Mouse (Mus musculus) frontal cortex, adult 2 months (tissue): ENCODE data around the gene Gm17093. TPM values are rescaled to one million over a fixed set of nuclear protein-coding genes. Genes with fewer than 3 reads are reported as not detected.
"Not testable (repeated sequence)": the region's sequence is repeated elsewhere in the genome, so short reads cannot be mapped to it uniquely, and the experiment has no call there.

Source experiments
- DNase-seq, 2 experiments: peaks; one replicate each; pipeline ENCODE4 v3.0.0; 2022; ENCODE audit warnings: low spot score in 1 of 2; ENCODE audit errors: extremely low spot score in 1 of 2
- polyA plus RNA-seq: library from polyadenylated mRNA; depleted of rRNA; stranded (reverse); fragments of >200 nt; gene quantifications from 2 replicates; pipeline ENCODE4 v1.2.3, GENCODE M21; 2012; rRNA removed

Gene Gm17093
- not detected in 2 replicates for polyA plus RNA-seq

DNA sequence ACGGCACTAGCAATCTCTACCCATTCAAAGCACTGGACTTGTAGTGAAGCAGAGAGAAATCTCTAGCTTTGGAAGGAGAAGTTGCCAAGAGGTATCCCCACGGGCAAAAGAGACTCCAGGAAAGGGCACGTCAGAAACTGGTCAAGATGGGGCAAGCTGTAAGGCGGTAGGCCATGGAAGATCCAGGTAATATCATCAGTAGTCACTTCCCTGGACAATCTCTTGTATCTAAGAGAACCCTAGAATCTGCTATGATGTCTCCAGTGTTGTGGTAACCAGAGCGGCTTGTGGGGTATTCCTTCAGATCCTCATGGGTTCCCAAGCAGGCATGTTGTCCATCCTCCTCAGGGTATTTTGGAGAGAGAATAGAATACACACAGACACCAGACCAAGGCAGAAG lies at the start of gene Gm17093:
Gene Gm17093 (plus strand): TSS at position 301 of the 400 bp plus-strand sequence.
- DNase-seq: not testable (repeated sequence)

GRCm38 (mm10) chr14:44492163-44492562 lies 25.9 kb upstream of the Gm17093 start, which contains the start of gene BC061237:
TSS of gene BC061237 (plus strand) at chr14:44492463.
- not testable (repeated sequence) for DNase-seq

DNA sequence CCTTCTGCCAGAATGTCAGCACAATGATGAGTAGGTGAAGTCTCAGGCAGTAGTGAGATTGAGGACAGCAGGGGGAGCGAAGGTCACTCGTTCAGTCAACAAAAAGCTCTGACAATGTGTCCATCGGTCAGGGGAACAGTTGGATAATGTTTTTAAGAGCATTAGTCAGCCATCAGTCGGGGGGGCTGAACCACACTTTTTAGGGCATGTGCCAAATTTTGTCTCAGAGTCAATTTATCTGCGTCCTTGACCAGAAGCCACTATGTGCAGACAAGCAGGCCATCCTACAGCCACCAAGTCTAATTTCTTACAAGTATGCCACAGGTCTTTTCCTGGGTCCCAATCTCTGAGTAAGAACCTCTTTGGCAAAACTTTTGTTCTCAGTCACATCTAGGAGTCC lies 29.9 kb downstream of the Gm17093 start:
- DNase-seq: not testable (repeated sequence)

Other genes starting within 250 kb of the Gm17093 start
- not detected in 2 replicates for gene Gm8220, start 232.7 kb upstream of the Gm17093 start, polyA plus RNA-seq
- gene Gm5930, start 179.7 kb upstream of the Gm17093 start, polyA plus RNA-seq: not detected in 2 replicates
- gene Gm8229, start 152.9 kb upstream of the Gm17093 start, polyA plus RNA-seq: not detected in 2 replicates
- gene Gm3371, start 107.6 kb upstream of the Gm17093 start, polyA plus RNA-seq: not detected in 2 replicates
- gene Gm8232, start 84.6 kb upstream of the Gm17093 start, polyA plus RNA-seq: not detected in 2 replicates
- not detected in 2 replicates for gene BC061237, start 25.8 kb upstream of the Gm17093 start, polyA plus RNA-seq
- 0.44 and 1.3 TPM in 2 replicates for gene Gm8247, start 64.9 kb downstream of the Gm17093 start, polyA plus RNA-seq
- 0.16 TPM in 1 of 2 replicates, not detected in the other for gene Gm5624, start 109.7 kb downstream of the Gm17093 start, polyA plus RNA-seq
- not detected in 2 replicates for gene Gm8257, start 188.2 kb downstream of the Gm17093 start, polyA plus RNA-seq
- gene Gm8267, start 232.1 kb downstream of the Gm17093 start, polyA plus RNA-seq: not detected in 2 replicates